Mouse (Mus musculus) brain, embryonic 14.5 days (tissue): ENCODE results near the gene A630076J17Rik.

ENCODE experiments used
- CTCF ChIP-seq: fragments of 200-500 bp; IDR thresholded peaks from 2 replicates; pipeline ENCODE4 v1.5.1; 2012; ENCODE audit warnings: inconsistent platforms, mild to moderate bottlenecking, moderate library complexity, borderline replicate concordance; ENCODE audit not compliant: insufficient read depth, insufficient read length; ENCODE audit errors: extremely low read depth
- POLR2A ChIP-seq: fragments of 200-500 bp; IDR thresholded peaks from 2 replicates; pipeline ENCODE4 v1.6.1; 2012; ENCODE audit warnings: mild to moderate bottlenecking, inconsistent platforms, borderline replicate concordance; ENCODE audit not compliant: poor library complexity, insufficient read depth, insufficient read length, severe bottlenecking; ENCODE audit errors: extremely low read depth

GRCm38 (mm10) chr3:107201310-107202180 is 28.9 kb upstream of the A630076J17Rik start:
- no peak for TF ChIP-seq POLR2A
- TF ChIP-seq CTCF: no peak
